Mouse (Mus musculus): Measurements from ENCODE around the gene Nxpe2. TPM values are rescaled to one million over a fixed set of nuclear protein-coding genes. Genes with fewer than 3 reads are reported as not detected.

Gene Nxpe2
- 0.38 and 0.62 TPM in 2 replicates for polyA plus RNA-seq (2015; fragmentation: Nextera tagmentation; extraction: Ambion mirVana)

DNA sequence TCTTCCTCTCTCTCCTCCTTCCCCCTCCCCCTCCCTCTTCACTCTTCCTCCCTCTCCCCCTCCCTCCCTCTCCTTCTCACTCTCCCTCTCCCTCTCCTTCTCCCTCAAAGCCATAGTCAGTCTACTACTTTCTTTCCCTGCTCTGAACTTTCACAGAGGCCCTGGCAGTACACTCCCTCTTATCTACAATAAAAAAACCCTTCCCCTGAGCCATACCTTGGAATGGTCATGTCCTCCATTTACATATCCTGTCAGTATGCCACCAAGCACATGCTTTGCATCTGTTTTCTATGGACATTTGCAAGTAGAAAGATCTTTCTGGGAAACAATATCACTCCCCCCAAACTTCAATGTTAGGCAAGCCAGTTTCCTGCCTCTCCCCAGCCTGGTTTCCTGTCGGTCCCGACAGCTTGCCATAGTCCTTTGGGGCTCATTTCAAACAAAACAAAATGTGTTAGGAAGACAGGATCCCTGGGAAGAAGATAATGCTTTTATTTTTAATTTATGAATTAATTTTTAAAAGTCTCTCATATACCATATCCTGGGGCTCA lies at the start of gene Nxpe2:
Nxpe2 (minus strand) TSS at position 307 of the 551 bp plus-strand sequence.
- Histone ChIP-seq H3K4me2 (replicated peaks) (no peak within 1 kb of the TSS), H3K9ac (replicated peaks) (no peak within 1 kb of the TSS), H3K4me3 (replicated peaks) (no peak within 1 kb of the TSS), H3K27me3 (no peaks in the 10 kb centered on the region), H3K27ac (no peak within 1 kb of the TSS), H3K4me1 (replicated peaks) (no peaks in the 10 kb centered on the region), H3K9me3 (no peaks in the 10 kb centered on the region), H3K36me3 (no peaks in the 10 kb centered on the region)
- ATAC-seq = no peak
- 73% methylated on average over 2 of the region's 2 CpGs for WGBS

DNA sequence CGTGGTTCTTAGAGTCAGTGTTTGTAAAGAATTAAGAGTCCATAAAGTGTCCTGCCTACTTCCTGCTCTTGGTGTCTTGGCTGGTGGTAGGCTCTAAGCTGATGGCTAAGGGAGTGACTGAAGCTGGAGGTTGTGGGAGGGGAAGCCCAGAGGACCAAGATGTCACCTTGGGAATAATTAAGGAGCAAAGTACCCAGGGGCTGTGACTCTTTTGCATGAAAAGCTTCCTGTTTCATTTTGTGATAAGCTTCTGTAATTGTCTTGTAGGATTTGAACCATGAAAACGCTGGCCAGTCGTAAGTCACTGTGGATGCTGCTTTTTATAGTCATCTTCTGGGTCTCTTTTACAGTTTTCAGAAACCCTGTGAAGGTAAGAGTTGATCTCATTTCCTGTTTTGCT lies 36.7 kb upstream of the Nxpe2 start:
- Histone ChIP-seq H3K36me3 (no peaks in the 10 kb centered on the region), H3K9me3 (no peaks in the 10 kb centered on the region), H3K4me1 (replicated peaks) (no peaks in the 10 kb centered on the region), H3K9ac (replicated peaks) (no peak overlapping the region), H3K4me2 (replicated peaks) (no peak overlapping the region), H3K4me3 (replicated peaks) (no peak overlapping the region), H3K27ac (no peak overlapping the region), H3K27me3 (no peaks in the 10 kb centered on the region)
- 85% methylated on average over 3 of the region's 3 CpGs for WGBS
- ATAC-seq = no peak

DNA sequence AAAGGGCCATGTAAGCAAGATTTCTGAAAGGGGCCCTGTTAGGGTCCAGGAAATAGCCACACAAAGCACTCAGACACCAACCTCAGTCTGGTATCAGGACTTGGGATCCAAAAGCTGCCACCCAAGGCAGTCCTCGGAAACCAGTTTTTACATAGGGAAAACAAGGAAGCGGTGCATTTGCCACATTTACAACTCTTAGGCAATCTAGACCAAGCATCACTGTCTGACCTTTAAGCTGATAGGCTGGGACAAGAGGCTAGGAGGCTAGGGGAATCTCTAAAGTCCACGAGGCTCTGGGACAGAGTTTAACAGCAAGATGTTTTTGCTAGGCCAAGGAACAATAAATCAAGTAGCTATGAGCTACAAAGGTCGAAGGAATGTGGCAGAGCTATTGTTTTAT lies 35.2 kb upstream of the Nxpe2 start:
- no peak overlapping the region for H3K27ac ChIP-seq
- H3K4me3 ChIP-seq (replicated peaks) = no peak overlapping the region
- H3K9me3 ChIP-seq = no peaks in the 10 kb centered on the region
- H3K27me3 ChIP-seq = no peaks in the 10 kb centered on the region
- no peak for ATAC-seq
- no peaks in the 10 kb centered on the region for H3K36me3 ChIP-seq
- WGBS = 81% methylated on average over 4 of the region's 4 CpGs
- H3K4me1 ChIP-seq (replicated peaks) = no peaks in the 10 kb centered on the region
- H3K4me2 ChIP-seq (replicated peaks) = no peak overlapping the region
- H3K9ac ChIP-seq (replicated peaks) = no peak overlapping the region

DNA sequence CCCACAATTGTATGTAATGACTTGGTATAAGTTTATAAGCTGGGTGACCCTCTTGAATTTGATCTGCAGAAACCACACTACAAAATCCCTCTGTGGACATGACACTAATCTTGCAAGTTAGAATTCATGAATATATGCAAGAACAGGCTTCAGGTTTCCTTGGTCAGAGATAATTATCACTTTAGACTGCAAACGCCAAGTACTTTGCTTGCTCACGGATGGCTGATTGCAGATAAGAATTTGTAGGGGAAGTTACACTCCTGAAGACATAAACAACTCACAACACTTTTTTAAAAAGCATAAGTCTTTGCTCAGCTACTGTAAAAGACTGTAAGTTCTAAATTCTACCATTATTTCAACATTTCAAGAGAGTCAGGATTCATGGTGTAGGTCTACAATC lies 21.1 kb upstream of the Nxpe2 start:
- H3K9ac ChIP-seq (replicated peaks) = no peak overlapping the region
- WGBS = 82% methylated on average over 2 of the region's 2 CpGs
- H3K27me3 ChIP-seq = no peaks in the 10 kb centered on the region
- H3K9me3 ChIP-seq = no peaks in the 10 kb centered on the region
- no peak overlapping the region for H3K4me2 ChIP-seq (replicated peaks)
- H3K4me1 ChIP-seq (replicated peaks) = no peaks in the 10 kb centered on the region
- H3K4me3 ChIP-seq (replicated peaks) = no peak overlapping the region
- ATAC-seq = no peak
- no peak overlapping the region for H3K27ac ChIP-seq
- H3K36me3 ChIP-seq = no peaks in the 10 kb centered on the region

DNA sequence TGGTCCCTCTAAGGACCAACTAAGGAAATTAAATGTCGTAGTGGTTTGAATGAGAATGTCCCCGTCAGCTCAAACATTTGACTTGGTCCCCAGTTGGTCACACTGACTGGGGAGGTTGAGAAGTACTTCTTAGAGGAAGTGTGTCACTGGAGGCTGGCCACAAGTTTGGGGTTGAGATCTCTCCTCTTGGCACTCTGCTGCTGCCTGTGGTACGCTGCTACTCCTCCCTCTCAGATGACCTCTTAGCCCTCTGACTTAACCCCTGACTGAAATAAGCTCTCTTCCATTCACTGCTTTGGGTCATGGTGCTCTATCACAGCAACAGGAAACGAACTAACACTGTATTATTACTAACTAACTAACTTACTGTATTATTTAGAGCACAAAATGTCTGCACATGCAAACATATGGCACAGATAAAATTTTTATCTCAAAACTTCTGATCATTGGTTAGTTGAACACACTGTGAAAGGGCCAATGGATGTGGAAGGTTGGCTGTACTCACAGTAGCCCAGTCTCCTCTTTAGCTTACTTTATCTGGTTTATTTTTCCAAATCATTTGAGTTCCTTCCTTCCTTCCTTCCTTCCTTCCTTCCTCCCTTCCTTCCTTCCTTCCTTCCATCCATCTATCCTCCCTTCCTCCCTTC lies 20.1 kb upstream of the Nxpe2 start:
- no peak overlapping the region for H3K27ac ChIP-seq
- 75% methylated on average over 4 of the region's 4 CpGs for WGBS
- H3K36me3 ChIP-seq = no peaks in the 10 kb centered on the region
- no peaks in the 10 kb centered on the region for H3K27me3 ChIP-seq
- no peak overlapping the region for H3K4me2 ChIP-seq (replicated peaks)
- H3K9me3 ChIP-seq = no peaks in the 10 kb centered on the region
- ATAC-seq = no peak
- H3K9ac ChIP-seq (replicated peaks) = no peak overlapping the region
- no peak overlapping the region for H3K4me3 ChIP-seq (replicated peaks)
- H3K4me1 ChIP-seq (replicated peaks) = no peaks in the 10 kb centered on the region

DNA sequence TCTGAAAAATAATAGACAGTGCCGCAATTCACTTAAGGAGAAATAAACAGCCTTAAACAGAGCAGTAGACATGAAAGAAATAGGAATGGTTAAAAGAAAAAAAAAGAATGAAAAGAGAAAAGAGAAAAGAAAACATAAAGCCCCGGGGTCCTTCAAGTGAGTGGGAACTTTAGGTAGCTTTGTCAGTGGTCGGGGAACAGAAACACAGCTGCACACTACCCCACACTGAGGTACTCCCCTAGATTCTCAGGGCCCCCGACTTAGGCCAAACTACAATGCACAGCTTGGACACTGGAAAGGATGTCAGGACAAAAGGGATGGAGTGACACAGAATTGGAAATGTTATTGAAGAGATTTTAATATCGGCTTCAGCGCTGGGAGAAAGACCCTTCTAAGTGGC lies 9.5 kb upstream of the Nxpe2 start:
- Histone ChIP-seq H3K9ac (replicated peaks) (no peak overlapping the region), H3K27me3 (no peaks in the 10 kb centered on the region), H3K4me2 (replicated peaks) (no peak overlapping the region), H3K9me3 (no peaks in the 10 kb centered on the region), H3K4me1 (replicated peaks) (peaks cover 4% of the 10 kb centered on the region; the same call in 1 of the 2 replicates), H3K4me3 (replicated peaks) (no peak overlapping the region), H3K36me3 (no peaks in the 10 kb centered on the region), H3K27ac (no peak overlapping the region)
- whole genome bisulfite sequencing = 83% methylated on average over 6 of the region's 6 CpGs
- ATAC-seq = no peak

DNA sequence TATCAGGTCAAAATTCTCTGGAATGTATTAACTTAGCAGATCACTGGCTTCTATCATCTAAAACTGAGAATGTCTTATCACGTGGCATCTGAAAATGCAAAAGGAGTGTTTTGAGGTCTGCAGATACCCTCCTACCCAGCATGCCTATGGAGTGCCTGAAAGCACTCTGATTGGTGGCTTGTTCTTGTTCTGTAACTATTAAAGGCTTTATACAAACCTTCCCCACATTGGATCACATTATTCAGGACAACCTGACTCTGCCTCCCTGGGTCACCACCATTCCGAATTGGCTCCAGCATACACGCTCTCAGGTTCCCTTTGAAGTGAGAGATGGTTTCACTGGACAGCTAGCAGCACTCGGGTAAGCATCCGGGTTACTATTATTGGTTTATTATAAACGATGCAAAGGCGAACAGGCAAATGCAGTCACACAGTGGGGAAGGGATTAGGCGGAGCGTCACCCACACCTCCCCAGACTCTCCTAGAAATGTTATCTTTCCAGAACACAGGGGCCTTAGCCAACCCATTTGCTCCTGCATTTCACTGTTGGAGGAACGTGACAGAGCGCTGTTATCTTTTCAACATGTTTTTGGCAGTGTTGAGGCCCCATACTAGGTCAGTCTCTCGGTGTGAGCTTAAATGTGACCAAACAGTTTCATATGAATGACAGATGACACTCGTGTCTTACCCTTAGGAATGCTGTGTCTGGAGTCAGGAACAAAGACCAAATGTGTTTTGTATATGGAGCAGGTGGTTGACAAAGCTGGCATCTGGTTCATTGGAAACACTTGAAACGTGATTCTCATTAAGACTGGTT lies 8.8 kb upstream of the Nxpe2 start:
- H3K4me2 ChIP-seq (replicated peaks) = no peak overlapping the region
- H3K9me3 ChIP-seq = no peaks in the 10 kb centered on the region
- H3K4me3 ChIP-seq (replicated peaks) = no peak overlapping the region
- peaks cover 4% of the 10 kb centered on the region; the same call in 1 of the 2 replicates for H3K4me1 ChIP-seq (replicated peaks)
- 65% methylated on average over 14 of the region's 14 CpGs for WGBS
- H3K27me3 ChIP-seq = no peaks in the 10 kb centered on the region
- ATAC-seq = no peak
- no peaks in the 10 kb centered on the region for H3K36me3 ChIP-seq
- H3K9ac ChIP-seq (replicated peaks) = no peak overlapping the region
- H3K27ac ChIP-seq = no peak overlapping the region; the same call in 1 of the 2 replicates

DNA sequence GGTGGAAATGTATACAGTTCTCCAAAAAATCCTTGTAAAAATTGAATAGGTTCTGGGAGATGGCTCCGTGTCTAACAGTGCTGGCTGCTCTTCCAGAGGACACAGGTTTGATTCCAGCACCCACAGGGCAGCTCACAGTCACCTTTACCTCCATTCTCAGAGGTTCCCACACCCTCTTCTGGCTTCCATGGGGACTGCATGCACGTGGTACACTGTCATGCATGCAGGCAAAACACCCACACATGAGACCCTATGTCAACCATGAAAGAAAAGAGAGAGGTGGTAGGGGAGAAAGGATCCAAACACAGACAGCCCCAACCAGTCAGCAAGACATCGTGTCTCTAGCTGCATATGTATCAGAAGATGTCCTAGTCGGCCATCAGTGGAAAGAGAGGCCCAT lies 7.6 kb upstream of the Nxpe2 start:
- Histone ChIP-seq H3K27ac (no peak overlapping the region), H3K4me3 (replicated peaks) (no peak overlapping the region), H3K27me3 (no peaks in the 10 kb centered on the region), H3K9me3 (no peaks in the 10 kb centered on the region), H3K4me2 (replicated peaks) (no peak overlapping the region), H3K4me1 (replicated peaks) (peaks cover 4% of the 10 kb centered on the region; the same call in 1 of the 2 replicates), H3K36me3 (no peaks in the 10 kb centered on the region), H3K9ac (replicated peaks) (no peak overlapping the region)
- 69% methylated on average over 4 of the region's 4 CpGs for WGBS
- no peak for ATAC-seq

DNA sequence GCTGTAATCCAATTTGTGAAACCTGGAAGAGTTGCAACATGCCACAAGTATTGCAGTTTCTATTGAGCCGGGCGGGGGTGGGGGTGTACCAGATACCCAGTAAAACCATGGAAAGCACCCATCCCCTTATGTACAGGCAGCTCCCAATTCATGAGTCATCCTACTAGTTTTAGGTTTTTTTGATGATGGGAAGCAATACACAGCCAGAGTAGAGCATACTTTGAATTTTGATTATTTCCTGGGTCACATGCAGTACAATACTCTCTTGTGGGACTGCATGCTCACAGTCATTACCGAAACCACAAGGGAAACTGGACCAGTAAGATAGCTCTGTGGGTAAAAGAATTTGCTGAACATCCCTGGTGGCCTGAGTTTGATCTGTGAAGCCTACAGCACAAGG lies 3.8 kb upstream of the Nxpe2 start:
- no peak for ATAC-seq
- Histone ChIP-seq H3K27me3 (no peaks in the 10 kb centered on the region), H3K36me3 (no peaks in the 10 kb centered on the region), H3K27ac (no peak overlapping the region), H3K9me3 (no peaks in the 10 kb centered on the region), H3K4me2 (replicated peaks) (no peak overlapping the region), H3K4me1 (replicated peaks) (no peaks in the 10 kb centered on the region), H3K4me3 (replicated peaks) (no peak overlapping the region), H3K9ac (replicated peaks) (no peak overlapping the region)
- 95% methylated on average over 3 of the region's 3 CpGs for WGBS

DNA sequence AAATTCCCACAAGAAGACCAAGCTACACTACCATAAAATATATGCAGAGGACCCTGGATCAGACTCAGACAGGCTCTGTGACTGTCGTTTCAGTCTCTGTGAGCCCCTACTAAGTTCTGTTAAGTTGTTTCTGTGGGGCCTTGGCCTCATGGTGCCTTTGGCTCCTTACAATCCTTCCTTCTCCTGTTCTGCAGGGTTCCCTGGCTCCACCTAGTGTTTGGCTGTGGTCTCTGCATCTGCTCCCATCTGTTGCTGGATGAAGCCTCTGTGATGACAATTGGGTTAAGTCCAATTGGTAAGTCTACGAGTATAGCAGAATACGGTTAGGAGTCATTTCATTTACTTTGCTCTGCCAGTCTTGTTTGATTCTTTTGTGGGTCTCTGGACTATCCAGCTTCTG lies 1.5 kb upstream of the Nxpe2 start:
- H3K4me1 ChIP-seq (replicated peaks) = no peaks in the 10 kb centered on the region
- no peak overlapping the region for H3K9ac ChIP-seq (replicated peaks)
- no peaks in the 10 kb centered on the region for H3K27me3 ChIP-seq
- H3K27ac ChIP-seq = no peak overlapping the region
- 61% methylated on average over 3 of the region's 3 CpGs for WGBS
- no peak overlapping the region for H3K4me2 ChIP-seq (replicated peaks)
- ATAC-seq = no peak
- no peaks in the 10 kb centered on the region for H3K36me3 ChIP-seq
- no peak overlapping the region for H3K4me3 ChIP-seq (replicated peaks)
- H3K9me3 ChIP-seq = no peaks in the 10 kb centered on the region

DNA sequence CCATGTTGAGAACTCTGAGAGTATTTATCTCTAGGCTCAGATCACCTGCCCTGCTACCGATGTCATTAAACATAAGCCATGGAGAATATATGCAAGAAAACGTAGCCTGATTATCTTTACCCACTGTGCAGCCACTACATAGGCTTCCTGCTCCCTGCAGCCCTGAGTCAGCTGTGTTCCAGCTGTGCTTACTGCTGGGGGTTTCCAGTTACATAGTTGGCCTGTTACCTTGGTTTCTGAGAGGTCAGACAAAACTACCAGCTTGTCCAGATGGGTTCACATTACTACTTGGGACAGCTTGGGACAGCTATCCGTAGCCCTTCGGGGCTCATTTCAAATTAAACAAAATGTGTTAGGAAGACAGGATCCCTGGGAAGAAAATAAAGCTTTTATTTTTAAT lies 868 bp upstream of the Nxpe2 start:
- Histone ChIP-seq H3K27ac (no peak overlapping the region), H3K4me1 (replicated peaks) (no peaks in the 10 kb centered on the region), H3K9ac (replicated peaks) (no peak overlapping the region), H3K27me3 (no peaks in the 10 kb centered on the region), H3K4me2 (replicated peaks) (no peak overlapping the region), H3K9me3 (no peaks in the 10 kb centered on the region), H3K36me3 (no peaks in the 10 kb centered on the region), H3K4me3 (replicated peaks) (no peak overlapping the region)
- ATAC-seq = no peak
- WGBS = 77% methylated on average over 4 of the region's 4 CpGs

DNA sequence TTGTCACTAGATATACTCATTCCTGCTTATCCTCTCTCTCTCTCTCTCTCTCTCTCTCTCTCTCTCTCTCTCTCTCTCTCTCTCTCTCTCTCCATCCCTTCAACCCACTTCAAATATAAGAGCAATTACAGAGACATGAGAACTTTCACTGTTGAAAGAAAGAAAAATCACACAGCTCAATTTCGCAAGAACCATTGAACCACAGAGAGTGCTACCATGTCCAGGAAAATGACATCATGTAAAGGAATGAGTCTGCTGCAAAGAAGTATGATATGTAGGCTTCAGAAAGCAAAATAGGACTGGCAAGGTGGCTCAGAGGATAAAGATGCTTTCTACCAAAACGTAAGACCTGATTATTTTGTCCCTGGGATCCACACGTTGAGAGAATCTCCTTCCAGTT lies 7.4 kb downstream of the Nxpe2 start:
- Histone ChIP-seq H3K4me3 (replicated peaks) (no peak overlapping the region), H3K4me2 (replicated peaks) (no peak overlapping the region), H3K27ac (no peak overlapping the region), H3K9ac (replicated peaks) (no peak overlapping the region), H3K36me3 (no peaks in the 10 kb centered on the region), H3K9me3 (no peaks in the 10 kb centered on the region), H3K4me1 (replicated peaks) (no peaks in the 10 kb centered on the region), H3K27me3 (no peaks in the 10 kb centered on the region)
- ATAC-seq = no peak
- WGBS = 89% methylated on average over 3 of the region's 3 CpGs

Measured in midbrain, embryonic 13.5 days (tissue).